Mouse (Mus musculus): ENCODE measurements around the gene Hand1. TPM values are rescaled to one million over a fixed set of nuclear protein-coding genes. Genes with fewer than 3 reads are reported as not detected.

Hand1 gene
- polyA plus RNA-seq, 1 experiment from 2014 or later = 17.4 TPM

DNA sequence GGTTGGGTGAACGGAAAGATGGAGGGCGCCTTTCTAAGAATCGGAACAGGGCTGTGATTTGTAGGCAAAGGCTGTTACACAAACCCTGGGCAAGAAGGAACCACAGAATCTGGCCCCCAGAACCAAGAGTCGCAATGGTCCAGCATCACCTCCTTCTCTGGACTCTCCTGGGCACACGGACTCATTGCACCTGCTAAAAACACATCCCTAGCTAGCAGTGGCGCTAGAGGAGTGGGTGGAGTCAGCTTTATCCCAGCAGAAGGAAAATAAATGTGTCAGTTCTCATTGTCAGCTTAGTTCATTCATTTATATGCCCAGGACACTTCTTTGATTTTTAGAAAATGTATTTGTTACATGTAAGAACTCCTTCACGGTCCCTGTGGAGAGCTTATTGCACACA lies 8.8 kb upstream of the Hand1 start:
- no peaks in the 10 kb centered on the region; the same call in 1 of the 2 replicates for H3K4me1 ChIP-seq (replicated peaks; ENCODE audit: control insufficient read depth, insufficient read depth, low read length)
- H3K4me3 ChIP-seq (ENCODE audit: low read depth, low read length) = no peak overlapping the region
- H3K36me3 ChIP-seq (ENCODE audit: control insufficient read depth, insufficient read depth) = no peaks in the 10 kb centered on the region
- no peaks in the 10 kb centered on the region for H3K9me3 ChIP-seq (ENCODE audit: control insufficient read depth)
- ATAC-seq = no peak
- H3K9ac ChIP-seq (ENCODE audit: low read depth, low read length) = no peak overlapping the region
- no peak overlapping the region for H3K4me2 ChIP-seq (replicated peaks; ENCODE audit: low read depth)
- H3K27ac ChIP-seq (ENCODE audit: low read depth, low read length) = no peak overlapping the region
- TF ChIP-seq CTCF (IDR thresholded peaks at IDR 0.05; ENCODE audit: low read depth) = no peak
- WGBS = 46% methylated on average over 7 of the region's 7 CpGs
- peaks cover 53% of the 10 kb centered on the region for H3K27me3 ChIP-seq (replicated peaks; ENCODE audit: control insufficient read depth, insufficient read depth, low read length)

DNA sequence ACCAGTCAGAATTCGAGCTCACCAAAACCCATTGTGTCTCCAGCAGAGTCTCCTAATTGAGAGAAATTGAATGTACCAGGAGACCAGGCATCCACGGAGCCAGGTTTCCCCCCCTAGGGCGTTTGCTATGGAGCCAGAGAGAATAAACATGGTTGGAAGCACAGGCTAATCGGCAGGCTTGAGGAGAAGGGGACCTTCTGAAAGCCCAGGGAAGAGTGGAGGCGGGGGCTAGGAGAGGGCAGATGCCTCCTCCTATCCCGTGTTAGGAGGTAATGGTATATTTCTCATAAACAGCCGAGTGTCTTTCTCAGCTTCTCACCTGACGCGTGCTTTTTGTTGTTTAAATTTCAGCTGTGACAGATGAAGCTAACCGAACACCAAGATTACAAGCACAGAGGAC lies 8.4 kb upstream of the Hand1 start:
- 31% methylated on average over 10 of the region's 10 CpGs for WGBS
- H3K9me3 ChIP-seq (ENCODE audit: control insufficient read depth) = no peaks in the 10 kb centered on the region

DNA sequence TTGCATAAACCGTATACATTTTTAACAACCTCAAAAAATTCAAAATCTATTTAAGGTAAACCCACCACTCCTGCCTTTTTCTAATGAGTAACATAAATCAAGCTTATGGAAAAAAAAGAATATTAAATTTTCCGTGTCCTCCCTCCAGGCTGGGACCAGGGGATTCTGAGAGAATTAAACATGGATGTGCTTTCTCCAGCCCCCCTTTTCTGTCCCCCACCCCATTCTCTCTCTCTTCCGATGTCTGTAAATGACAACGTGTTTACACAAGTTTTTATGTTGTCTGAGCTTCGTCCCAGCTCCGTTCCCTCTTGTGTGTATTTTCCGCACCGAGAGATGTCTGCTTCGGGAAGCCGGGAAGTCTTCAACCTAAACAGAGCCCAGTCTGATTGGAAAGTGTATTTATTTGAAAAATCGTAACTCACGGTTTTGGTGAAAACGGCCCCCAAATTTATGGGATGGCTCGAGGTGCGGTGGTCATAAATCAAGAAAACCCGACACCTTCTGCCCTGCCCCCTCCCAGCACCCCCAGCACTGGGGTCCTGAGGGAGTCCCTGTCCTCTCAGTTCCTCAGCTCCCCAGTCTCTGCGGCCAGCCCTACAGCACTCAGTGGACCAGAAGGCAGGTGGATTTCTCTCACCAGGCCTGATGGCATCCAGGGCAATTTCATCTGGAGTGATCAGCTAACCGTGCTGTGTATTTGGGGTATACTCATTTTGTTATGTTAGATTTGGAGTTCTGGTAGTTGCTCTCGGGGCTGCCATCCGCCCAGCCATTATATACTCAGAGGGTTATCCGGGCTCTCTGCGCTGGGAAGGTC lies 5.5 kb upstream of the Hand1 start:
- Histone ChIP-seq H3K27ac (ENCODE audit: low read depth, low read length) (no peak overlapping the region), H3K4me2 (replicated peaks; ENCODE audit: low read depth) (no peak overlapping the region)

More for the DNA sequence above, 8.4 kb upstream of the Hand1 start:
- TF ChIP-seq CTCF (IDR thresholded peaks at IDR 0.05; ENCODE audit: low read depth) = no peak
- no peak for ATAC-seq
- Histone ChIP-seq H3K4me2 (replicated peaks; ENCODE audit: low read depth) (no peak overlapping the region), H3K9ac (ENCODE audit: low read depth, low read length) (no peak overlapping the region), H3K4me3 (ENCODE audit: low read depth, low read length) (no peak overlapping the region), H3K27ac (ENCODE audit: low read depth, low read length) (no peak overlapping the region), H3K27me3 (replicated peaks; ENCODE audit: control insufficient read depth, insufficient read depth, low read length) (peaks cover 57% of the 10 kb centered on the region), H3K4me1 (replicated peaks; ENCODE audit: control insufficient read depth, insufficient read depth, low read length) (no peaks in the 10 kb centered on the region; the same call in 1 of the 2 replicates), H3K36me3 (ENCODE audit: control insufficient read depth, insufficient read depth) (no peaks in the 10 kb centered on the region)

DNA sequence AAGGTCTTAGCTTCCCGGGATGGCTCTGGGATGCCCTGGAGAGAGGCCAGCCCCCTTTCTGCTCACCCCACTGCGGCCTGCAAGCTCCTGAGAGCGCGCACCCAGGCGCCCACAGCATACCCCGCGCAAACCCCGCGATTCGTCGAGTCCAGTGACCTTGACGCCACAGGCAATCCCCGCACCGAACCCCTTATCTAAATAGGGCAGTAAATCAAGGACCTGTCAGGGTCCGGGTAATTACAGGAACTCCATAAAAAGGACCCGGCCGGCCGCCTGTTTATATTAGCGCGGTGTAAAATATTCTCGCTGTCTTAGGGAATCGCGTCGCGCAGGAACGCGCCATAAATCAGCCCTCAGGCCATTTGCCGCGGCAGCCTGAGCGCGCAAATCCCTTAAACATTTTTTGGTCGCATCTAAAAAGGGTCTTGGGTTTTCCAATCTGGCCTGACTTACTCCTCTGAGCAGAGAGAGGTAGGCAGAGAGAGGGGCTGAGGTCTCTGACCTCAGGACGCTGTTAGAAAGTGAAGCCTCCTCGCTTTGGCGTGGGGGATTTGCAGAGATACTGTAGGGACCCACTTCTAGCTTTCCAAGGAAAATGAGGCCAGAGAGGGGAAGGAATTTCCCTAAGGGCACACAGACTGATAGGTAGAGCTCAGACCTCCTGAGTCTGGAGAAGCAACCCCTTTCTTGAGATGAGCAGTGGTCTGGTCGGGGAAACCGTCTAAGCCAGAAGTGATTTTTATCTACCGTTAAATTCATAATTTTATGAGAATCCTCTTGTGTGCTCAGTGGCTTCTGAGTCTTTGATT lies 4.5 kb upstream of the Hand1 start:
- Histone ChIP-seq H3K4me1 (replicated peaks; ENCODE audit: control insufficient read depth, insufficient read depth, low read length) (no peaks in the 10 kb centered on the region; the same call in 1 of the 2 replicates), H3K4me2 (replicated peaks; ENCODE audit: low read depth) (peak overlapping the region; percentile 44), H3K27me3 (replicated peaks; ENCODE audit: control insufficient read depth, insufficient read depth, low read length) (peaks cover 85% of the 10 kb centered on the region), H3K4me3 (ENCODE audit: low read depth, low read length) (peak overlapping the region; percentile 22), H3K9ac (ENCODE audit: low read depth, low read length) (no peak overlapping the region), H3K36me3 (ENCODE audit: control insufficient read depth, insufficient read depth) (no peaks in the 10 kb centered on the region), H3K9me3 (ENCODE audit: control insufficient read depth) (no peaks in the 10 kb centered on the region), H3K27ac (ENCODE audit: low read depth, low read length) (no peak overlapping the region)
- TF ChIP-seq CTCF (IDR thresholded peaks at IDR 0.05; ENCODE audit: low read depth) = no peak
- no peak for ATAC-seq
- WGBS = 3% methylated on average over 38 of the region's 38 CpGs

More for the DNA sequence above, 5.5 kb upstream of the Hand1 start:
- no peak overlapping the region for H3K4me3 ChIP-seq (ENCODE audit: low read depth, low read length)
- no peak for TF ChIP-seq CTCF (IDR thresholded peaks at IDR 0.05; ENCODE audit: low read depth)
- 16% methylated on average over 22 of the region's 22 CpGs for WGBS
- H3K4me1 ChIP-seq (replicated peaks; ENCODE audit: control insufficient read depth, insufficient read depth, low read length) = no peaks in the 10 kb centered on the region; the same call in 1 of the 2 replicates
- no peaks in the 10 kb centered on the region for H3K9me3 ChIP-seq (ENCODE audit: control insufficient read depth)
- H3K27me3 ChIP-seq (replicated peaks; ENCODE audit: control insufficient read depth, insufficient read depth, low read length) = peaks cover 82% of the 10 kb centered on the region
- ATAC-seq = no peak
- H3K9ac ChIP-seq (ENCODE audit: low read depth, low read length) = no peak overlapping the region
- H3K36me3 ChIP-seq (ENCODE audit: control insufficient read depth, insufficient read depth) = no peaks in the 10 kb centered on the region

DNA sequence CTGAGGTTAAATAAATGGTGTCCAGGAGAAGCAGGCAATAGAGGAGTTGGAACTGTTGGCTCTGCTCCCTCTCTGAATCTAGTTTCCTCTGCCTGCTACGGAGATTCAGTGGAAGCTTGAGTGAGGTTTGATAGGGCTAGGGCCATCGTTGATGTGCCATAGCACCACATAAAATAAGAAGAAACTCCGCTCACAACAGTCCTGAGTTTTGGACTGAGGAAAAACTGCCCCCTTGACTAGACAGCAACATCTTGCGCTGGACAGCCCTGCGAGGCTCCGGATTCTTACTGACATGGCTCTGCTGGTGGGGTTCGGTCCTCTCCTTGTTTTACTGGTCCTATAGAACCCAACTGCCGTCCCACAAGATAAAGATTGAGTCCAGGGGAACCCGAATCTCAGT lies 3.8 kb upstream of the Hand1 start:
- no peak overlapping the region for H3K27ac ChIP-seq (ENCODE audit: low read depth, low read length)
- 29% methylated on average over 9 of the region's 9 CpGs for WGBS
- no peak overlapping the region; the same call in 1 of the 2 replicates for H3K4me3 ChIP-seq (ENCODE audit: low read depth, low read length)
- H3K4me2 ChIP-seq (replicated peaks; ENCODE audit: low read depth) = peak overlapping the region; percentile 44
- no peaks in the 10 kb centered on the region; the same call in 1 of the 2 replicates for H3K4me1 ChIP-seq (replicated peaks; ENCODE audit: control insufficient read depth, insufficient read depth, low read length)
- H3K9ac ChIP-seq (ENCODE audit: low read depth, low read length) = no peak overlapping the region
- no peaks in the 10 kb centered on the region for H3K36me3 ChIP-seq (ENCODE audit: control insufficient read depth, insufficient read depth)
- no peak for TF ChIP-seq CTCF (IDR thresholded peaks at IDR 0.05; ENCODE audit: low read depth)
- H3K27me3 ChIP-seq (replicated peaks; ENCODE audit: control insufficient read depth, insufficient read depth, low read length) = peaks cover 88% of the 10 kb centered on the region
- ATAC-seq = no peak
- H3K9me3 ChIP-seq (ENCODE audit: control insufficient read depth) = no peaks in the 10 kb centered on the region

DNA sequence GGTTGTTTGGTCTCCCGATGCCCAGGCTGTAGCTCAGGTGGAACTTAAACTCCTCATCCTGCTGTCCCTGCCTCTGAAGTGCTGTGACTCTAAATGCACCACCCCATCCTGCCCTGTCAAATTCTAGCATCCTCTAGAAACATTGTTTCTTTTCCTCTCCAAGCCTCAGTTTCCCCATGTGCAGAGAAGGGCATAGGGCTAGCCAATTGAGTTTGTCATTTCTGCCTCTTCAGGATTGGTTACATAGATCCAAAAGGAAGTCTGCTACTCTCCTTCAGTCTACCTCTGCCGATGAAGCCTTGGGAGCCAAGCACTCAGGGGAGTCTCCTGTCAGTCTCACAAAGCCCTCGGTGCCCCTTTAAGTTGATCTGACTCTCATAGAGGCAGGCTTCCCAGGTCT lies 3.3 kb upstream of the Hand1 start:
- Histone ChIP-seq H3K9me3 (ENCODE audit: control insufficient read depth) (no peaks in the 10 kb centered on the region), H3K4me3 (ENCODE audit: low read depth, low read length) (no peak overlapping the region), H3K27ac (ENCODE audit: low read depth, low read length) (no peak overlapping the region), H3K4me2 (replicated peaks; ENCODE audit: low read depth) (no peak overlapping the region), H3K9ac (ENCODE audit: low read depth, low read length) (no peak overlapping the region), H3K36me3 (ENCODE audit: control insufficient read depth, insufficient read depth) (no peaks in the 10 kb centered on the region), H3K27me3 (replicated peaks; ENCODE audit: control insufficient read depth, insufficient read depth, low read length) (peaks cover 88% of the 10 kb centered on the region), H3K4me1 (replicated peaks; ENCODE audit: control insufficient read depth, insufficient read depth, low read length) (no peaks in the 10 kb centered on the region; the same call in 1 of the 2 replicates)
- no peak for TF ChIP-seq CTCF (IDR thresholded peaks at IDR 0.05; ENCODE audit: low read depth)
- no peak for ATAC-seq
- 47% methylated on average over 3 of the region's 3 CpGs for WGBS
